Mouse (Mus musculus) liver, embryonic 15.5 days (tissue): ENCODE measurements around the gene Chrna9. TPM values are rescaled to one million over a fixed set of nuclear protein-coding genes. Genes with fewer than 3 reads are reported as not detected.

ENCODE experiments used
- ATAC-seq: fragments of 200-750 bp; cut with Nextera tagmentation; 2 replicates; pipeline ENCODE4 v1.8.0; 2017; ENCODE audit warnings: moderate number of reproducible peaks, mild to moderate bottlenecking, moderate library complexity; ENCODE audit not compliant: insufficient read depth
- H3K27ac ChIP-seq: fragments of 300-500 bp; sonication (generic); replicated peaks from 2 replicates; pipeline ENCODE4 v1.5.1; 2015; ENCODE audit warnings: mild to moderate bottlenecking, inconsistent platforms
- H3K27me3 ChIP-seq: fragments of 300-500 bp; sonication (generic); 2 replicates; pipeline ENCODE4 v1.6.1; 2015; ENCODE audit warnings: mild to moderate bottlenecking, inconsistent platforms
- H3K36me3 ChIP-seq: fragments of 300-500 bp; sonication (generic); replicated peaks from 2 replicates; pipeline ENCODE4 v1.6.1; 2015; ENCODE audit warnings: moderate library complexity, mild to moderate bottlenecking, inconsistent platforms
- H3K4me1 ChIP-seq: fragments of 300-500 bp; sonication (generic); replicated peaks from 2 replicates; pipeline ENCODE4 v1.6.1; 2015; ENCODE audit warnings: inconsistent platforms
- H3K4me2 ChIP-seq: fragments of 300-500 bp; sonication (generic); 2 replicates; pipeline ENCODE4 v1.6.1; 2015; ENCODE audit warnings: moderate library complexity, mild to moderate bottlenecking, inconsistent platforms
- H3K4me3 ChIP-seq: fragments of 300-500 bp; sonication (generic); replicated peaks from 2 replicates; pipeline ENCODE4 v1.5.1; 2015; ENCODE audit warnings: mild to moderate bottlenecking, inconsistent platforms
- H3K9ac ChIP-seq: fragments of 300-500 bp; sonication (generic); 2 replicates; pipeline ENCODE4 v1.6.1; 2015; ENCODE audit warnings: moderate library complexity, mild to moderate bottlenecking, inconsistent platforms
- H3K9me3 ChIP-seq: fragments of 300-500 bp; sonication (generic); replicated peaks from 2 replicates; pipeline ENCODE4 v1.6.1; 2016; ENCODE audit warnings: inconsistent platforms
- WGBS: fragments of 180-500 bp; shearing (Covaris S2); methylation state at CpG from one replicate; pipeline ENCODE4 v1.1.7; 2015; ENCODE audit warnings: mixed read lengths; ENCODE audit not compliant: insufficient replicate concordance; 5-methylcytosine and 5-hydroxymethylcytosine counted together
- polyA plus RNA-seq: library from polyadenylated mRNA; unstranded; fragments of >200 nt; fragmentation: Nextera tagmentation; extraction: Ambion mirVana; gene quantifications from 2 replicates; pipeline ENCODE4 v1.2.1, GENCODE M21; 2015

The Chrna9 gene
- polyA plus RNA-seq, 1 experiment from 2014 or later = not detected

DNA sequence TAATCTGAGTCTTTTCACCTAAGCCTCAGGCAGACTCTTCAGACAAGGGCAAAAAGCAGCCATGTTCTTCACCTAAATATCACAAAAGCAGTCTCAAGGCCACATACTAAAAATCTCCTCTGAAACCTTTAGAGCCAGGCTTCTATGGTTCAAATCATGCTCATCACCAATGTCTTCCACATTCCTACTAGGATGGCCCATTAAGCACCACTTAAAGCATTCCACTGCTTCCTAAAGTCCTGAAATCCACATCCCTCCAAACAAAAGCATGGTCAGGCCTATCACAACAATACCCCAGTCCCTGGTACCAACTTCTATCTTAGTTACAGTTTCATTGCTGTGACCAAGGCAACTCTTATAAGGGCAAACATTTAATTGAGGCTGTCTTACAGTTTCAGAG, 63.1 kb downstream of the Chrna9 start:
- Histone ChIP-seq H3K27me3 (no peaks in the 10 kb centered on the region), H3K4me3 (no peak overlapping the region), H3K9ac (no peak overlapping the region), H3K4me1 (no peaks in the 10 kb centered on the region), H3K36me3 (no peaks in the 10 kb centered on the region), H3K4me2 (no peak overlapping the region), H3K9me3 (no peaks in the 10 kb centered on the region), H3K27ac (no peak overlapping the region)
- ATAC-seq = no peak

DNA sequence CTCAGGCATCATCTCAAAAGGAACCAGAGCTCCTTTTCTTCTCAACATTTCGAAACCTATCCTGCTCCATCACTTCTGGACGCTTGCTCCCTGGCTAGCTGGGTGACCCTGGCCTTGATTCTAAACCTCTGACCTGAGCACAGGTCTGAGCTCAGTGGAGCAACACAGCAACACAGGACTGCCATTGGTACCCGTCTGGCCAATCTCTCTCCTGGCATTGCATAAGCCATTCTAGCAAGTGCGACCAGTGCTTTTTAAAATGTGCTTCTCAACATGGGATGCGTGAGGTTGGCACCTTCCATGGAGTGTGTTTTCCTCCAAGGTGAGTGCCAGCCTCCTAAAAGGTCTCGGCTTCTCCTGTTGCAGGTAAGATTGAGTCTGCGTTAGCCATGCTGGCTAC, 64.4 kb downstream of the Chrna9 start:
- H3K4me1 ChIP-seq = no peaks in the 10 kb centered on the region
- WGBS = 63% methylated on average over 7 of the region's 7 CpGs
- no peak overlapping the region for H3K9ac ChIP-seq
- H3K27ac ChIP-seq = no peak overlapping the region
- H3K36me3 ChIP-seq = no peaks in the 10 kb centered on the region
- no peak overlapping the region for H3K4me3 ChIP-seq
- no peaks in the 10 kb centered on the region for H3K27me3 ChIP-seq
- no peak overlapping the region for H3K4me2 ChIP-seq
- no peak for ATAC-seq
- H3K9me3 ChIP-seq = no peaks in the 10 kb centered on the region

DNA sequence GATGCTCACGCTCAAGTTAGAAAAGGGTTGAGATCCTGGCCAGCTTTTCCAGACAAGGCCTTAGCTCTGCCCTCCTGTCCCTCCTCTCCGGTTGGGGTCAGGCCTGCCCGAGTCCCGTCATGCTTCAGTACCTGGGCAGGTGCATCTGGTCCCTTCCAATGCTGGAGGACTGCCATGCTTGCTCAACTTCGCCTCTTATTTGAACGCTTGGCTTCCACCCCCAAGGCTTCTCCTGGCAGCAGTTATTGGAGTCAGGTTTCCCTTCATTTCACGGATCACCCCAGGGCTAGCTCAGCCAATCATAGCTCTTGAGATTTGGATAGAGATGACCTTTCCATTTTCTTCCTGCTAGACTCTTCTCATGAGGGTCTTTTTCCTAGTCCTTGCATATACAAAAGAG, 65.4 kb downstream of the Chrna9 start:
- Histone ChIP-seq H3K4me1 (peaks cover 4% of the 10 kb centered on the region; the same call in 1 of the 2 replicates), H3K27ac (no peak overlapping the region), H3K4me3 (no peak overlapping the region), H3K9me3 (no peaks in the 10 kb centered on the region), H3K36me3 (no peaks in the 10 kb centered on the region), H3K4me2 (no peak overlapping the region), H3K9ac (no peak overlapping the region), H3K27me3 (peaks cover 3% of the 10 kb centered on the region; the same call in 1 of the 2 replicates)
- WGBS = 65% methylated on average over 7 of the region's 7 CpGs
- no peak for ATAC-seq

DNA sequence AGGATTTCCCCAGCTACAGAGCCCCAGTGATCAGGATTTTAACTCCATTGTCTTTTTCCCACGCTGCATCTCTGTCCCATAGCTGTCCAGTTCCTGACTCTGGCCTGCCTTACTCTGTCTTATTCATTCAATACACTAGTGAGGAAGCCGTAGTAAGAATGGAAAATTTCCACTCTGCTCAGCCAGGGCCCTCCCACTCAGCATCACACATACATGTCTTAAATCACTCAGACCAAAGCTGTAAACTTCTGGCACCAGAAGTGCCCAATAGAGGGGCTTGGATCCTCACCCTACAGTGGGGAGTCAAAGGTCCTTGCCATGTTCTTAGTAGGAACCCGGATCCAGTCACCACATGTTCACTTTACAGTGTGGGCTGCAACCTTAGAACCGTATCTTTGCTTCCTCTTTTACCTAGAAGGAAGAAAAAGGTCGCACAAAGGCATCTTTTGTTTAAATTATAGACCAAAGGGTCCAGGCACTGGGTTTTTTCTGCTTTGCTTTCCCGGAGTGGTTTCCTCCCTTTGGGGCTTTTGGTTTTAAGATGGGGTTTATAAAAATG, 65.9 kb downstream of the Chrna9 start:
- Histone ChIP-seq H3K36me3 (no peaks in the 10 kb centered on the region), H3K4me2 (no peak overlapping the region), H3K9ac (no peak overlapping the region), H3K4me3 (no peak overlapping the region), H3K27me3 (peaks cover 5% of the 10 kb centered on the region; the same call in 1 of the 2 replicates), H3K4me1 (peaks cover 4% of the 10 kb centered on the region; the same call in 1 of the 2 replicates), H3K27ac (no peak overlapping the region), H3K9me3 (no peaks in the 10 kb centered on the region)
- no peak for ATAC-seq
- WGBS = 26% methylated on average over 6 of the region's 6 CpGs

DNA sequence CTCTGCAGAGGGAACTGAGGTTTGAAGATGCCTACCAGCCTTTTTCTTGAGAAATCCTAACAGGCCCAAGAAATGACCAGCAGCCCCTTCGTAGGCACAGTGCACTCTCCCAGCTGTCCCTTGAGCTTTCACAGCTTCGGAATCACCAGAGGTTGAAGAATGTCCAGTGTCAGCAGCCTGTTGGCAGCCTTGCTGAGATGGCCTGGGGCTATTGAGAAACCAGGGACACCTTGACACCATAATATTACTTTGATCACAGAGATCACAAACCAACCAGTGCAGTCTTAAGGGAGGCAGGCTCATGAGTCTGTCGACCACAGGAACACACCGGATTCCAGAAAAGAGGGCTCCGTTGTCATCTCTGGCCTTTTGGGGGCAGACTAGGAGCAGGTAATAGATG, 66.5 kb downstream of the Chrna9 start:
- Histone ChIP-seq H3K36me3 (no peaks in the 10 kb centered on the region), H3K4me1 (peaks cover 4% of the 10 kb centered on the region; the same call in 1 of the 2 replicates), H3K9ac (no peak overlapping the region), H3K27me3 (peaks cover 5% of the 10 kb centered on the region; the same call in 1 of the 2 replicates), H3K9me3 (no peaks in the 10 kb centered on the region), H3K4me2 (no peak overlapping the region), H3K4me3 (no peak overlapping the region), H3K27ac (no peak overlapping the region)
- ATAC-seq = no peak
- 50% methylated on average over 5 of the region's 5 CpGs for WGBS

DNA sequence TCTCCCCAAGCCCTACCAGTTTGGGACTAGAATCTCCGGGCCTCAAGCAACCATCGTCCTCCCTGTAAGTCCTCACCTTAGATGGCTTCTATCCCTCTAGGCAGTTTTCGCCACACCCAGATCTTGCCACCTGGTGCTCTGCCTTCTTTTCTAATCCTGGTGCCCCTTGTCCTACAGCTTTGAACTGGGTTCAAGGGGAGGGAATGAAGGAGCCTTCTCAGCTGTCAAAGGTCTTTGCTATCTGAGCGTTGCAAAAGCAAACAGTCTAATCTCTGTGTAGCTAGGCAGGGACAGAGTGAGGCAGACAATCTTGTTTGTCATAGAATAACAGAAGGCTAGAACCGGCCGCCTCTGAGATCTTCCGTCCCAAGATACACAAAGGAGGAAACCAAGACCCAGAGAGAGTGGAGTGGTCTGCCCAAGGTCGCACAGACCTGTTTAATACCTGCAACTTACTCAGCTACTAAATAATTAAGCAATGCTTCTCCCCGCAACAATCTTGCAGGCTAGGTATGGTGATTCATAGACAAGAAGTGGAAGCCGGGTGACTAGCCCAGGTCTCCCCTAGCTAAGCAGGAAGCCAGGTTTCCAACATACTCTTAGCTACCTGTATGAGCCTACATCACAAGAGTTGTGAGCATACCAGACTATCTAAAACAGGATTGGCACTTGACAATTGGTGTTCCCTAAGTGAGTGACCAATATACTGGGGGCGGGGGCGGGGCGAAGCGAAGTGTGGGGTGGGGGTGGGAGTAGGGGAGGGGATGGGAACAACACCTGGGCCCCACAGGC, 69.6 kb downstream of the Chrna9 start, which contains the start of gene 9130230L23Rik:
9130230L23Rik (minus strand) TSS at position 152 of the 792 bp plus-strand sequence.
- H3K27ac ChIP-seq = no peak within 1 kb of the TSS

DNA sequence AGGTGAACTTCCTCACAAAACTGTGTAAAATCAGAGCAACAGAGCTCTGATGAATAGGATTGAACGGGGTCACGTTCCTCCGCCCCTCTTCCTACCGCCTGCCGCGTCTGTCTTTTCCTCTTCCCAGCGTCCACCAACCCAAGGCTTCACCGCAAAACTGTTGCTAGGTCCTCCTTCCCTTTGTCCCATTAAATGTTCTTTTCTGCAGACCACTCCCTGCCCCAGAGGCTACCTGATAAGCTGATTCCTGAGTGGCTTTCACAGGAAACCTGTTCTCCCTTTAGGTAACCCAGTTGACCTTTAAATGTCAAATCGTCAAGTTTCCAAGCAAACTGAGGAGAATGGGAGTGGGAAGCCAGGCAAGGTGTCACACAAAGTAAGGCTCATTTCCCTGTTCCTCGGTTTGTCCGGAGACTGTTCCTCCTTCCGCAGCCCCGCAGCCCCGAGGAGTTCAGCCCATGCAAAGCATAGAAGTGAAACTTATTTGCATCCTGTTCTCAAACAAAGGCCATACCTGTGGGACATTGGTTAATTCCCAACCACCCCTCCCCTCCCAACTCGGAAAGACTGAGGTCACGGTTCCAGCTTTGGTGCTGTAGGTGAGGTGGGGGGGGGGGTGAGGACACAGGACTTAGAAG, 70.4 kb downstream of the Chrna9 start:
- peaks cover 4% of the 10 kb centered on the region; the same call in 1 of the 2 replicates for H3K4me1 ChIP-seq
- peaks cover 5% of the 10 kb centered on the region; the same call in 1 of the 2 replicates for H3K27me3 ChIP-seq
- no peak for ATAC-seq
- no peak overlapping the region for H3K9ac ChIP-seq
- WGBS = 25% methylated on average over 16 of the region's 16 CpGs
- H3K36me3 ChIP-seq = no peaks in the 10 kb centered on the region
- peak overlapping the region; percentile 44; the same call in 1 of the 2 replicates for H3K4me2 ChIP-seq
- no peak overlapping the region for H3K27ac ChIP-seq
- H3K9me3 ChIP-seq = no peaks in the 10 kb centered on the region
- H3K4me3 ChIP-seq = peak overlapping the region; percentile 19; the same call in 1 of the 2 replicates

More for the DNA sequence above, 69.6 kb downstream of the Chrna9 start, which contains the start of gene 9130230L23Rik:
- H3K36me3 ChIP-seq = no peaks in the 10 kb centered on the region
- H3K27me3 ChIP-seq = peaks cover 5% of the 10 kb centered on the region; the same call in 1 of the 2 replicates
- H3K4me3 ChIP-seq = peak within 1 kb of the TSS; percentile 19; the same call in 1 of the 2 replicates
- no peaks in the 10 kb centered on the region for H3K9me3 ChIP-seq
- H3K4me1 ChIP-seq = peaks cover 4% of the 10 kb centered on the region; the same call in 1 of the 2 replicates
- ATAC-seq = no peak
- peak within 1 kb of the TSS; percentile 44; the same call in 1 of the 2 replicates for H3K4me2 ChIP-seq
- H3K9ac ChIP-seq = no peak within 1 kb of the TSS
- WGBS = 43% methylated on average over 14 of the region's 14 CpGs

DNA sequence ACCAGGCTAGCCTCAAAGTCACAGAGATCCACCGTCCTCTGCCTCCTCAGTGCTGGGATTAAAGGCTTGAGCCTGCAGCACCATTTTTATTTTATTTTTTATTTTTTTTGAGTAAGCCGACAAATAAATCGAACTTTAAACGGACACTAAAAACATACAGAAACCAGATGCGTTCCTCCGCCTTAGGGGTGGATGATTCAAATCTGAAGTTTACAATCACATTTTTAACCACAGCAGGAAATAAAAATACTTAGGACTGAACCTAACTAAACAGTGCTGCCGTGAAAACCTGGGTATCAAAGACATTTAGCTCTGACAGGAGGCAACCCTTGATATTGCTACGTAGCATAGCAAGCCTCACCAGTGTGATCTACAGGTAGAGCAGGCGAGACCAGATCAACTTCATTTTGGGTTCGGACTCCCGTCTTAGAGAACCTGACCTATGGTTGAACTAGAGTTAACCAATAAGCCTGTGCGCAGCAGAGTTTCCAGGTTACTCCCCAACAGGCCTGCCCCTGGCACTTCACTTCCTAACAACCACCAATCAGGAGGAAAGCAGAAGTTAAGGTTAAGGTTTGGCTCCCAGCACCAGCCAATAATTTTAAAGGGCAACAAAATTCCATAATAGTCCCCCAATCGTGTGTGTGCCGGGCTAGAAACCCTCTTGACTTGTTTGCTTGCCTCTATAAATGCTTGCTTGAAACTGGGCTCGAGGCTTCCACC, 73.7 kb downstream of the Chrna9 start:
- Histone ChIP-seq H3K36me3 (no peaks in the 10 kb centered on the region), H3K4me2 (no peak overlapping the region), H3K27me3 (peaks cover 5% of the 10 kb centered on the region; the same call in 1 of the 2 replicates), H3K9me3 (no peaks in the 10 kb centered on the region), H3K9ac (no peak overlapping the region), H3K4me1 (peaks cover 4% of the 10 kb centered on the region; the same call in 1 of the 2 replicates), H3K4me3 (no peak overlapping the region), H3K27ac (no peak overlapping the region)
- 67% methylated on average over 15 of the region's 15 CpGs for WGBS
- no peak for ATAC-seq

DNA sequence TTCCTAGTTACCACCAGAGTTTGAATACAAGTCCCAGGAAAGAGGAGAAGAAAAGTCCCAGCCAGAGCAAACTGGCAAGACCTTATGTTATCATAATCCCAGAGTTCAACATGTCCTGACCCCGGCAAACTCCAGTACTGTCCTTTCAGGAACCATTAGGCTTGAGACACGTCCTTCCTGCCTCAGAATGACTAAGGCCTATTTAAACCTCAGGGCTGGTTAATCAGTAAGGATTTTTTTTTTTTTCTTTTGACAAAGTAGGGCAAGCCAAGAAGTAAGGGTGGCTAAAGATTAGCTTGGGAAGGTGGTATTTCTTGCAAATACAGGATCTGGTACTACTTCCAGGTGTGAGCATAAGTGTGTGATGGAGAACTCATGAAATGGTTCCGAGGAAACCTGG, 79.3 kb downstream of the Chrna9 start:
- H3K4me2 ChIP-seq = no peak overlapping the region
- H3K27me3 ChIP-seq = no peaks in the 10 kb centered on the region
- peaks cover 6% of the 10 kb centered on the region for H3K4me1 ChIP-seq
- WGBS = 34% methylated on average over 3 of the region's 3 CpGs
- no peak for ATAC-seq
- no peak overlapping the region for H3K9ac ChIP-seq
- no peak overlapping the region for H3K4me3 ChIP-seq
- H3K36me3 ChIP-seq = peaks cover under 1% of the 10 kb centered on the region; the same call in 1 of the 2 replicates
- H3K27ac ChIP-seq = no peak overlapping the region
- no peaks in the 10 kb centered on the region for H3K9me3 ChIP-seq

DNA sequence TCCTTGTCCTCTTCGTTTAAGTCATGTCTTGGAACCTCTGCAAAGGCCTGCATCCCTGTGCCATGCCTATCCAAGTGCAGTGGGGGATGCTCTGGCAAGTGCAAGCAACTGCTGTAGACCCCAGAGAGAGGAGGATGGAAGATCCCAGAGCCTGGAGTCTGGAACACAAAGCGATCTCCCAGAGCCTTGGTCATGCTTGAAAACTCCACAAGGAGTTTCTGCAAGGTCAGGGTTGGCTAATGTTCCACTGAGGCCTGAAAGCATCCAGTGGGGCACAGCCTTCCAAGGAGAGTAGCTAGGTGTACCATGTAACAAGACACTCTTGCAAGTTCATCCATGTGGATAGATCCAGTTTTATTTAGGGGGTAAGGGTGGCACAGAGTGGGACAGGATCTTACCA, 79.7 kb downstream of the Chrna9 start:
- Histone ChIP-seq H3K9me3 (no peaks in the 10 kb centered on the region), H3K27me3 (no peaks in the 10 kb centered on the region), H3K9ac (no peak overlapping the region), H3K4me2 (no peak overlapping the region), H3K4me3 (no peak overlapping the region), H3K4me1 (peaks cover 6% of the 10 kb centered on the region), H3K27ac (no peak overlapping the region), H3K36me3 (peaks cover 5% of the 10 kb centered on the region; the same call in 1 of the 2 replicates)
- ATAC-seq = no peak
- 55% methylated on average over 2 of the region's 2 CpGs for WGBS
